Mouse (Mus musculus) erythroblast, embryonic 14.5 days (primary cell): ENCODE results near the gene Atxn1.

ENCODE experiments used
- GATA1 ChIP-seq: IDR thresholded peaks from 2 replicates; pipeline ENCODE4 v1.6.1; 2012; ENCODE audit warnings: low read length, inconsistent platforms, mixed read lengths
- TAL1 ChIP-seq: IDR thresholded peaks from 3 replicates; pipeline ENCODE4 v1.6.1; 2012; ENCODE audit warnings: low read length, inconsistent platforms, mixed read lengths

- TF ChIP-seq GATA1, result no peak
- no peak for TF ChIP-seq TAL1
These were observed 29.0 kb downstream of the Atxn1 start for GRCm38 (mm10) chr13:45935798-45936197.
